Mouse (Mus musculus) testis, adult 2 months (tissue): ENCODE data around the gene Cep41.

Source experiments
- CTCF ChIP-seq: fragments of 200-500 bp; IDR thresholded peaks from 2 replicates; pipeline ENCODE4 v1.5.1; 2012; ENCODE audit warnings: low read depth, mild to moderate bottlenecking, inconsistent platforms, low read length, moderate library complexity; ENCODE audit not compliant: control insufficient read depth, insufficient read depth, insufficient replicate concordance
- POLR2A ChIP-seq: fragments of 200-500 bp; IDR thresholded peaks from 2 replicates; pipeline ENCODE4 v1.6.1; 2012; ENCODE audit warnings: low read depth, mild to moderate bottlenecking, inconsistent platforms, low read length, moderate library complexity; ENCODE audit not compliant: control insufficient read depth

DNA sequence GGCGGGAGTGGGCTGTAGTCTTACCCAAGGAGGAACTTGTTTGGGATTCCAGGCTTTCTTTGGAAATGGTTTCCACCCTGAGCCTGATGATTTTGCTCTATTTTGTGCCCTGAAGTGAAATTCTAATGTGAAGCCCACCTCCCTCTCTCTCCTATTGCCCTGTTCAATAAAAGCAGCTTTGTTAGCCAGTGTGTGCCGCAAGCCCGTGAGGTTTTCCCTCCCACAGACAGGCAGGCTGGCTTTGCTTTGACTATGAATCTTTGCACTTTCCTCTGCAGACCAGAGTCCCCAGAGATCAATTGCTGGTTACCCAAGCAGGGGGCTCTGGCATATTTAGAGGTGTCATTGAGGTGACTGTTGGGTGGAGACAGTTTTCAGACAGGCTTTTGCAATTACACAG lies 49.1 kb downstream of the Cep41 start:
- no peak for TF ChIP-seq CTCF
- TF ChIP-seq POLR2A, result no peak
